Mouse (Mus musculus): ENCODE results near the gene Zrsr1.

The Zrsr1 gene

DNA sequence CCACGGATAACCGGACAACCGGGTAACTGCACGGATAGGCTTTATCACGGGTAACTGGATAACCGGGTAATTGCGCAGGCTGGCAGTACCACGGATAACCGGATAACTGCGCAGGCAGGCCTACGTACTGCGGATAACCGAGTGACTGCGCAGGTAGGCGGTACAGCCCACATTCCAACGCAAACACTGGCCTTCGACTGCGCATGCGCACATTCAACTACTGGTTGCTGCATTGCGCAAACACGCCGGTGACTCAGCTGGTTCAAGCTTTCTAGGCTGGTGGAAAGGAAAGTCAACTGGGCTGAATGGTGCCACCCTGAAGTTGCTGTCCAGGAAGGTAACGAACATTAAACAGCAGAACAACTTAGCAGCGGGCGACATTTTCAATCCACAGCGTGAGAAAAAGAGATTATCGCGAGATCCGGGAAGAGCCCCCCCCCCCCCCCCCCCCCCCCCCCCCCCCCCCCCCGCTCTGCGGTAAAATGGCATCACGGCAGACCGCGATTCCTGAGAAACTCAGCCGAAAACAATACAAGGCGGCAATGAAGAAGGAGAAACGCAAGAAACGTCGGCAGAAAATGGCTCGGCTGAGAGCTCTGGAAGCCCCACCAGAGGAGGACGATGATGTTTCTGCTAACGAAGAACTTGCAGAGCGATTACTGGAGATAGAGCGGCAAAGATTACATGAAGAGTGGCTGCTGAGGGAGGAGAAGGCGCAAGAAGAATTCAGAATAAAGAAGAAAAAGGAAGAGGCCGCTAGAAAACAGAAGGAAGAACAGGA, 1.1 kb downstream of the Zrsr1 start:
- peak; percentile 73 for DNase-seq (ENCODE audit: extremely low read depth, insufficient read length, low spot score)

GRCm38 (mm10) chr11:22973599-22973998, 1.8 kb downstream of the Zrsr1 start:
- DNase-seq (ENCODE audit: extremely low read depth, insufficient read length, low spot score) = peak; percentile 47

DNA sequence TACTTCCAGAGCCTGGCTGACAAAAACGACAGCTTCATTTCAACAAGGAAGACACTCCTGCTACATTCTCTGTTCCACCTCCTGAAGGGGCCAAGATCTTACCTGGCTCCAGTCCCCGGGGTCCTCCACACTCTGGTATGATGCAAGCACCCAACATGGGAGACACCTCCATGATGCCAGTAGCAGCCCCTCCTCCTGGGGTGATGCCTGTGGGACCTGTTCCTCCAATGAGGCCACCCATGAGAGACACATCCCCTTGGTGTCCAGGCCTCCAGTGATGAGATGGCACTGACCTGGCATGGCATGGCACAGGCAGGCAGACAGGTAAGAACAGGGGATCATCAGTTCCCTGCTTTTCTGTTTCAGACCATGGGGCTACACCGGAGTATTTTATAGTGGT, 6.4 kb downstream of the Zrsr1 start:
- no peak for DNase-seq (ENCODE audit: extremely low read depth, insufficient read length, low spot score)

DNA sequence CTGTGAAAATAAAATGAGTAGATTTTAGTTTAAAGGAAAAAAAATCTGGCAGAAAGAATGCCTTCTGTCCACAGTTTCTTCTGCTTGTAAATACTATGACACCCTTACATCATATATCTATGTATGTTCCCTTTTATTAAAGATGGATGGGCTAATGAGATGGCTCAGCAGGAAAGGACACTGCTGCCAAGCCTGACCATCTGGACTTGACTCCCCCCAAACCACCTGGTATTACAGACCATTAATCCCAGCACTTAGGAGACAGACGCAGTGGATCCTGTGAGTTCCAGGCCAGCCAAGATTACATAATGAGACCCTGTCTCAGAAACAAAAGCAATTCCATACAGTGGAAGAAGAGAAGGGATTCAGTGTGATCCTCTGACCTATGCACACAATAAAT, 6.9 kb downstream of the Zrsr1 start:
- DNase-seq (ENCODE audit: extremely low read depth, insufficient read length, low spot score) = no peak

- DNase-seq (ENCODE audit: extremely low read depth, insufficient read length, low spot score) = no peak
Measured at GRCm38 (mm10) chr11:22979221-22979620, 7.4 kb downstream of the Zrsr1 start.

DNA sequence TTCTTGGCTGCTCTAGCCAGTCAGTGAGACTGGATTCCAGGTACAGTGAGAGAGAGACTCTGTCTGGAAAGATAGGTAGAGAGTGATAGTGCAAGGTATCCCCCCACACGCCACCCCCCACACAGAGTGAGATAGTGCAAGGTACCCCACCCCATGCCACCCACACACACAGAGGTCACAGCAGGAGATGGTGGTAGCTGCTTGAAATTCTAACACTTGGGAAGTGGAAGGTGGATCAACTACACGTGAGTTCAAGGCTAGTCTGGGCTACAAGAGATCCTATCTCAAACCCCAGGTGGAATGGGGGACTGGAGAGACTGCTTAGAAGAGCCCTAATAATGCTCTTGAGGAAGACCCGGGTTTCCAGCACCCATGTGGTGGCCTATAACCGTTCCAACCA, 9.2 kb downstream of the Zrsr1 start:
- no peak for DNase-seq (ENCODE audit: extremely low read depth, insufficient read length, low spot score)

- DNase-seq (ENCODE audit: extremely low read depth, insufficient read length, low spot score) = no peak
Measured at GRCm38 (mm10) chr11:22981543-22981950, 9.7 kb downstream of the Zrsr1 start.

- DNase-seq (ENCODE audit: extremely low read depth, insufficient read length, low spot score) = peak; percentile 96
Measured at GRCm38 (mm10) chr11:22981984-22982757, 10.4 kb downstream of the Zrsr1 start, which contains the start of the genes Gm28048 and Commd1. Gm28048 (minus strand) TSS chr11:22982090. Commd1 (minus strand) TSS chr11:22982382.

GRCm38 (mm10) chr11:22982846-22983245, 11.0 kb downstream of the Zrsr1 start:
- DNase-seq (ENCODE audit: extremely low read depth, insufficient read length, low spot score) = no peak

GRCm38 (mm10) chr11:22985510-22985909, 13.7 kb downstream of the Zrsr1 start:
- no peak for DNase-seq (ENCODE audit: extremely low read depth, insufficient read length, low spot score)

GRCm38 (mm10) chr11:22987357-22987756, 15.6 kb downstream of the Zrsr1 start:
- DNase-seq (ENCODE audit: extremely low read depth, insufficient read length, low spot score) = peak; percentile 32

- no peak for DNase-seq (ENCODE audit: extremely low read depth, insufficient read length, low spot score)
Measured at GRCm38 (mm10) chr11:22989786-22990185, 18.0 kb downstream of the Zrsr1 start.

DNA sequence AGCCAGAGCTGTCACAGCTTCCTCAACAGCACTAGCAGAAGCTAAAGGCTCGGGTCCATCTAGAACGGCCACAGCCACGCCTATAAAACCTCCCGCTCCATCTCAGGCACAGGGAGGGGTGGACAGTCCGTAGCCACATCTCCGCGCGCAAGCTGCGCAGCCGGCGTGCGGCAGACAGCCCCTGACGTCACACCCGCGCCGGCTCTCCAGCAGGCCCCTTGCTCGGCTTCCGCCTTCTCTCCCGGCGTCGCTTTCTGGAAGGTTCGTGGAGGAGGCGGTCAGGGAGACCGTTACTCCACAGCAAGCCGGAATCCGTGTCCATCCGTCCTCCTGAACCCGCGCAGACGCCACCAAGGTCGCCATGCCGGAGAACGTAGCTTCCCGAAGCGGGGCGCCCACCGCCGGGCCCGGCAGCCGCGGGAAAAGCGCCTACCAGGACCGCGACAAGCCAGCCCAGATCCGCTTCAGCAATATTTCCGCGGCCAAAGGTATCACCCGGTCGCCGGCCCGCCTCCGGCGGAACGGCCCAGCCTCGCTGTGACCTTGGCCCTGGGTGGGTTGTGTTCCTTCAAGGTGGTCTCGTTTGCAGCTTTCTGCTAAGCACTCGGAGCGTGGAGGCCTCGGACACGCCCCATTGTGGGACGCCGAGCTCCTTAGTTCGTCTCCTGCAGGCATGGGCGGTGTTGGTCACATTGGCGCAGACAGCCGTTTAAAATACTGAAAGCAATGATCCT, 18.8 kb downstream of the Zrsr1 start, which contains the start of gene Cct4:
Gene Cct4 (plus strand): TSS at position 127 of the 734 bp plus-strand sequence.
- DNase-seq (ENCODE audit: extremely low read depth, insufficient read length, low spot score) = peak; percentile 99

- no peak for DNase-seq (ENCODE audit: extremely low read depth, insufficient read length, low spot score)
Measured at GRCm38 (mm10) chr11:22991218-22991835, 19.5 kb downstream of the Zrsr1 start.

DNA sequence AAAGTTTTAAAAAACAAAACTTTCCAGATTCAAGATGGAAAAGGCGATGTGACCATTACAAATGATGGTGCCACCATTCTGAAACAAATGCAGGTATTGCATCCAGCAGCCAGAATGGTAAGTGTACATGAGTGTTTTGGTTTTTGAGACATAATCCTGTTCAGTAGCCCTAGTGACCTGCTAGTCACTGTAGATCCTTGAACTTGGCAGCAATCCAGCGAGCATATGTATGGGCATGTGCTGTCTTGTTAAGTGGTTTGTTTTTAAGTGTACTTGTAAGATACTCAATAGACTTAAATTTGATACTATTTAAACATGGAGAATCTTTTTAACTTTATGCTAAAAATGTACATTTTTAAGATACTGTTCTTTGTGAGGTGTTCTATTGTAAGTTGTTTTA, 22.5 kb downstream of the Zrsr1 start:
- no peak for DNase-seq (ENCODE audit: extremely low read depth, insufficient read length, low spot score)

GRCm38 (mm10) chr11:22995461-22995860, 23.7 kb downstream of the Zrsr1 start:
- no peak for DNase-seq (ENCODE audit: extremely low read depth, insufficient read length, low spot score)

DNA sequence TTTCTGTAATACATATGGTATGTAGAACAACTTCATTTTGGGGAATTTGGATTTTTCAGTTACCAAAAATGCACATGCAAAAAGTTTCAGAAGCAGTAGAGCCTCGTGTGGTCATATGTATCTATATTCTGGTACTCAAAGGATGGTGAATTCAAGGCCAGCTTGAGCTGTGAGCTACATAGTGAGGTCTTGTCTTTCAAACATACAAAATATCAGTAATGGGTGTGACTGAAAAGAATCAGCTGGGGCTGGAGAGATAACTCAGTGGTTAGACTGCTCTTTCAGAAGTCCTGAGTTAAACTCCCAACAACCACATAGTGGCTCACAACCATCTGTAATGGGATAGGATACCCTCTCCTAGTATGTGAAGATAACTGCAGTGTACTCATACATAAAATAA, 26.5 kb downstream of the Zrsr1 start:
- DNase-seq (ENCODE audit: extremely low read depth, insufficient read length, low spot score) = no peak

DNA sequence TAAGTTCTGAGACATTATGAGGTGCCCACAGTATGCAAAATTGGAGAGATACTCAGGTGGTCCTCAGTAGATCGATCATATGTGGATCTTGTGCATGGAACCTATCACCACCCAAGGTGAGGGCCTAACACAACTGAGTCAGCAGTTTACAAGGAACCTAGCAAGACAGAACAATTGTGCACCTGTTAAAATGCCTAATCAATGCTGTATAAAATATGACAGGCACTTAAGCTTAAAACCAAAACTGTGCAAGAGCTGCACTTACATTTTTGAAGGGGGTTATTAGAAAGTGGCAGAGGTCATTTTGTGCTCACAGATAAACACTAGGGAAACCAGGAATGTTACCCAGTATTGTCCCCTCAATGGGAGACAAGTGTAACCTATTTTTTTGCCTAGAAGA, 33.5 kb downstream of the Zrsr1 start:
- DNase-seq (ENCODE audit: extremely low read depth, insufficient read length, low spot score) = no peak

GRCm38 (mm10) chr11:23007166-23007480, 35.3 kb downstream of the Zrsr1 start:
- DNase-seq (ENCODE audit: extremely low read depth, insufficient read length, low spot score) = no peak

DNA sequence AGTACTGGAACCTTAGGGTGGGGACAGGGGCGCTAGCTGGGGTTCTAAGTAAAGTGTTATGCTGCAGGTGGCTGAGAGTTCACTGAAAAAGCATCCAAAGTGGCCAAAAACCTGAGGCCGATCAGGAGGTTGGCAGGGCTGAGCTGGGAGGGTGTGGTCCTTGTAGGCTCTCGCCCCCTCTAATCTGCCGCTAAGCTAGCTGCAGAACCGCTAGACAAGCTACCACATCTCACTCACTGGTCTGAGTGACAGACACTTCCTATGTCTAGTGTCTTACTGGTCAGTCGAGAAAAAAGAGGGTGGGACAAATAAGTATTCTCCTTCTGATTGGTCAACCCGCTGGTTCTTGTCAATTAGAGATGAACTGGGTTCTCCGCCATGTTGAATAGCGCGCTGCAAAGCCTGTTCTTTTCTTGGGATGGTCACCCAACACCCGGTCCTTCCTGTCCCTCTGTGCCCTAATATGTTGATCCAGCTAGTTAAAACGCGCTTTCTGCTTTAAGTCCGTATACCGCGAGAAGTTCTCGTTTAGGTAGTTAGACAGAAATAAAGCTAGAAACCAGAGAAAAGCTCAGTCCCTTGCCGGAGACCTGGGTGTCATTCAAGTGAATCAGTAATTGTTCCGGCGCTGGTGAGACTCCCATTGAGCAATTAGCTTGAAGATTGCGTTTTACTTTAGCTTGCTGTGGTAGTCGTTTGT, 35.8 kb downstream of the Zrsr1 start, which contains the start of gene Fam161a:
Gene Fam161a (plus strand): TSS at position 51 of the 700 bp plus-strand sequence.
- peak; percentile 73 for DNase-seq (ENCODE audit: extremely low read depth, insufficient read length, low spot score)

Measured in 3134 (cell line).